Comparison of ENCODE assay signal across 15 mouse cellular contexts in the genomic region with DNA sequence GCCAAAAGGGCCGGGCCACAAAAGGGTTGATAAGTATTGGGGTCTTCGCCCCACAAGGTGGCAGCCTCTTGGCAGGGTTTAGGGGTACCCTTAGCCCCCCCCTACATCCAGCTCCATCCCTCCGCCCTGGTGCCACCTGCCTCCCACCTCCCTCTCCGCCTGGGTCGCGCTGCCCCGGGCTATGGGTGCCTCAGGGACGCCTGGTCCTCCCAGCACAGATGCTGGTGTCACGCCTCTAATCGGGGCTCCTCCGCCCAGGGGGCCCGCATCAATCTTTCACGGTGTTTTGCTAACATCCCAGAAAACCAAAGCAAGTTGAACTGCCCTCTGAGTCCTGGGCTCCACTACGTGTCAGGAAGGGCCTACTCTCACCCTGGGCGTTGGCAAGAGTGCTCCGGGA. TPM values are rescaled to one million over a fixed set of nuclear protein-coding genes. Genes with fewer than 3 reads are reported as not detected.
DNase-seq lines count a peak whose midpoint lies in the region; ATAC-seq and TF ChIP-seq lines count a peak whose summit lies in the region.
"Had no signal": no experiment of that assay in that cellular context is flagged by ENCODE, and none has a peak within 500 bp of the region (broad histone marks: within the 10 kb centered on the region; RNA-seq: fewer than 3 reads in every experiment).

No protein-coding gene starts in this region.

- H3K4me1 ChIP-seq in heart, embryonic 13.5 days = peaks cover 24% of the 10 kb centered on the region
- peaks cover 23% of the 10 kb centered on the region for H3K4me1 ChIP-seq in embryonic facial prominence, embryonic 12.5 days
- peaks cover 24% of the 10 kb centered on the region for H3K4me1 ChIP-seq in hindbrain, embryonic 14.5 days (replicated peaks; ENCODE audit: control insufficient read depth, insufficient read depth, low read length)
- H3K4me1 ChIP-seq in midbrain, postnatal 0 days (ENCODE audit: insufficient read depth, low read length) = peaks cover 5% of the 10 kb centered on the region

- WGBS in heart, embryonic 13.5 days = 4% methylated on average over 16 of the region's 16 CpGs
- 1% methylated on average over 16 of the region's 16 CpGs for WGBS in embryonic facial prominence, embryonic 12.5 days
- 2% methylated on average over 16 of the region's 16 CpGs for WGBS in hindbrain, embryonic 14.5 days
- 3% methylated on average over 16 of the region's 16 CpGs for WGBS in midbrain, postnatal 0 days

- peak overlapping the region; percentile 45; the same call in 1 of the 2 replicates for H3K4me3 ChIP-seq in heart, embryonic 13.5 days
- peak overlapping the region; percentile 26; the same call in 1 of the 2 replicates for H3K4me3 ChIP-seq in embryonic facial prominence, embryonic 12.5 days
- peak overlapping the region; percentile 32 for H3K4me3 ChIP-seq in hindbrain, embryonic 14.5 days (replicated peaks; ENCODE audit: low read length)
- H3K4me3 ChIP-seq in midbrain, postnatal 0 days (ENCODE audit: low read depth, low read length) = no peak overlapping the region

- no peak for TF ChIP-seq CTCF in midbrain, postnatal 0 days (IDR thresholded peaks at IDR 0.05)

- no peak for DNase-seq in heart, postnatal 25 days (ENCODE audit: low spot score)
- no peak for DNase-seq in hindbrain, embryonic 14.5 days (ENCODE audit: low spot score)
- no peak for DNase-seq in midbrain, postnatal 0 days (ENCODE audit: low spot score)
- DNase-seq in layer of hippocampus, adult 18-20 months (ENCODE audit: low spot score in 2 of 2) = no peak
- DNase-seq in left cerebral cortex, adult 18-20 months (ENCODE audit: low spot score in 2 of 2) = no peak
- DNase-seq: cerebellum, adult 18-20 months; gastrocnemius, postnatal 14 days; lung, adult 2 months; thymus, postnatal 14 days had no signal

- ATAC-seq in heart, embryonic 13.5 days (ENCODE audit: extremely low read depth, insufficient number of reproducible peaks, low FRiP score, low TSS enrichment) = no peak
- no peak for ATAC-seq in embryonic facial prominence, embryonic 12.5 days (ENCODE audit: insufficient number of reproducible peaks, insufficient read depth, low FRiP score, low TSS enrichment)
- ATAC-seq in hindbrain, embryonic 14.5 days (ENCODE audit: low FRiP score) = no peak
- no peak for ATAC-seq in midbrain, postnatal 0 days (ENCODE audit: low FRiP score)
- no peak for ATAC-seq in megakaryocyte progenitor cell, adult 5-6 weeks (replicated peaks; ENCODE audit: poor library complexity)

- H3K9ac ChIP-seq in heart, embryonic 13.5 days = no peak overlapping the region
- H3K9ac ChIP-seq in embryonic facial prominence, embryonic 12.5 days = no peak overlapping the region
- peak overlapping the region; percentile 47; the same call in 1 of the 2 replicates for H3K9ac ChIP-seq in hindbrain, embryonic 14.5 days
- no peak overlapping the region for H3K9ac ChIP-seq in midbrain, postnatal 0 days (replicated peaks; ENCODE audit: low read length, poor library complexity, severe bottlenecking)

- H3K27ac ChIP-seq in heart, embryonic 13.5 days (replicated peaks) = no peak overlapping the region
- no peak overlapping the region for H3K27ac ChIP-seq in embryonic facial prominence, embryonic 12.5 days
- peak overlapping the region; percentile 61; the same call in 1 of the 2 replicates for H3K27ac ChIP-seq in hindbrain, embryonic 14.5 days
- H3K27ac ChIP-seq in midbrain, postnatal 0 days (ENCODE audit: low read depth, low read length) = no peak overlapping the region

- no peaks in the 10 kb centered on the region for H3K9me3 ChIP-seq in heart, embryonic 13.5 days
- H3K9me3 ChIP-seq in embryonic facial prominence, embryonic 12.5 days = no peaks in the 10 kb centered on the region
- H3K9me3 ChIP-seq in hindbrain, embryonic 14.5 days (ENCODE audit: control insufficient read depth, low read length) = no peaks in the 10 kb centered on the region
- no peaks in the 10 kb centered on the region for H3K9me3 ChIP-seq in midbrain, postnatal 0 days (ENCODE audit: low read length)

- H3K36me3 ChIP-seq in heart, embryonic 13.5 days = no peaks in the 10 kb centered on the region
- H3K36me3 ChIP-seq in embryonic facial prominence, embryonic 12.5 days = no peaks in the 10 kb centered on the region
- H3K36me3 ChIP-seq in hindbrain, embryonic 14.5 days (replicated peaks; ENCODE audit: control insufficient read depth, insufficient read depth) = no peaks in the 10 kb centered on the region
- H3K36me3 ChIP-seq in midbrain, postnatal 0 days (ENCODE audit: insufficient read depth, low read length) = no peaks in the 10 kb centered on the region

- 0 out of 2 replicates have a peak overlapping the region, but pooled peaks have one; percentile 66 for H3K4me2 ChIP-seq in heart, embryonic 13.5 days
- H3K4me2 ChIP-seq in embryonic facial prominence, embryonic 12.5 days (replicated peaks) = no peak overlapping the region
- peak overlapping the region; percentile 56 for H3K4me2 ChIP-seq in hindbrain, embryonic 14.5 days (replicated peaks)
- H3K4me2 ChIP-seq in midbrain, postnatal 0 days (ENCODE audit: low read depth, low read length, poor library complexity, severe bottlenecking) = peak overlapping the region; percentile 53; the same call in 1 of the 2 replicates

- peaks cover 100% of the 10 kb centered on the region for H3K27me3 ChIP-seq in heart, embryonic 13.5 days (replicated peaks)
- peaks cover 87% of the 10 kb centered on the region for H3K27me3 ChIP-seq in embryonic facial prominence, embryonic 12.5 days
- peaks cover 75% of the 10 kb centered on the region for H3K27me3 ChIP-seq in hindbrain, embryonic 14.5 days (ENCODE audit: control insufficient read depth, insufficient read depth, low read length)
- H3K27me3 ChIP-seq in midbrain, postnatal 0 days (ENCODE audit: insufficient read depth, low read length) = peaks cover 53% of the 10 kb centered on the region

- intact Hi-C loops in heart, postnatal 25 days (cut with DNase I) = loop anchor here (10.0 kb wide), 1 partner anchor 605 kb away; no protein-coding TSS in a partner anchor

RNA-seq across cellular contexts. Expression of gene Prrxl1, which starts 0.9 kb away (rescaled TPM):
- polyA plus RNA-seq in heart, embryonic 13.5 days (2015; fragmentation: Nextera tagmentation; extraction: Ambion mirVana) = 0.08 and 0.11 TPM in 2 replicates
- total RNA-seq in heart, postnatal 25 days (2021) = not detected
- polyA plus RNA-seq in embryonic facial prominence, embryonic 12.5 days (2016; fragmentation: Nextera tagmentation; extraction: Ambion mirVana) = 9.7 and 12.4 TPM in 2 replicates
- 56.5 and 63.2 TPM in 2 replicates for polyA plus RNA-seq in hindbrain, embryonic 14.5 days (2014; fragmentation: Nextera tagmentation; extraction: Ambion mirVana)
- 1.8 and 3.8 TPM in 2 replicates for total RNA-seq in midbrain, postnatal 0 days (2014; rRNA removed)
- polyA plus RNA-seq in midbrain, postnatal 0 days (2015; fragmentation: Nextera tagmentation; extraction: Ambion mirVana) = 0.60 and 0.79 TPM in 2 replicates
- total RNA-seq in megakaryocyte progenitor cell, adult 5-6 weeks (2015) = not detected in 2 replicates
- total RNA-seq in megakaryocyte progenitor cell, adult 5-6 weeks (2017) = not detected in 2 replicates
- total RNA-seq in layer of hippocampus, adult 18-20 months (2021) = under 1 TPM; 0.18 to 0.35 TPM
- total RNA-seq in left cerebral cortex, adult 18-20 months (2021) = under 1 TPM; 0.21 to 0.35 TPM
- total RNA-seq: gastrocnemius, postnatal 14 days; hematopoietic stem cell, adult 5-6 weeks; left cerebral cortex, postnatal 25 days; megakaryocyte-erythroid progenitor cell, adult 5-6 weeks had no signal
- polyA plus RNA-seq: lung, adult 2 months had no signal
